17 mouse cellular contexts compared by ENCODE assay signal in genomic region chr10:20505454-20505853, GRCm38 (mm10).
A peak's percentile ranks its signal among the peaks of the same experiment; 100 is the strongest.
DNase-seq lines count a peak whose midpoint lies in the region; ATAC-seq and TF ChIP-seq lines count a peak whose summit lies in the region.
"Had no signal": no experiment of that assay in that cellular context is flagged by ENCODE, and none has a peak within 500 bp of the region (broad histone marks: within the 10 kb centered on the region; RNA-seq: fewer than 3 reads in every experiment).

No protein-coding gene starts in this region.

- peak; percentile 70 for ATAC-seq in lung, postnatal 0 days
- ATAC-seq: forebrain, embryonic 15.5 days; inflammation-experienced regulatory T-cells, adult 6 months; midbrain, embryonic 15.5 days had no signal

- no peak overlapping the region for H3K4me3 ChIP-seq in heart, adult 2 months
- H3K4me3 ChIP-seq in brown adipose tissue, adult 24 weeks (ENCODE audit: insufficient read depth, low read depth, low read length) = no peak overlapping the region
- no peak overlapping the region for H3K4me3 ChIP-seq in lung, postnatal 0 days (ENCODE audit: low read depth, low read length)
- no peak overlapping the region for H3K4me3 ChIP-seq in cerebellum, adult 2 months (replicated peaks; ENCODE audit: insufficient read depth, low read depth, low read length)
- H3K4me3 ChIP-seq: erythroblast, embryonic 14.5 days; forebrain, embryonic 15.5 days; hindbrain, embryonic 10.5 days; left cerebral cortex, adult 2 months; midbrain, embryonic 15.5 days; stomach, embryonic 15.5 days had no signal

- no peaks in the 10 kb centered on the region for H3K79me2 ChIP-seq in heart, adult 2 months (replicated peaks; ENCODE audit: control insufficient read depth, insufficient read depth, low read length)

- TF ChIP-seq POLR2A in heart, adult 2 months (IDR thresholded peaks at IDR 0.05; ENCODE audit: insufficient read depth, low read depth, low read length) = no peak
- no peak for TF ChIP-seq POLR2A in cerebellum, adult 2 months (IDR thresholded peaks at IDR 0.05; ENCODE audit: borderline replicate concordance, insufficient read depth, low read length)

- no peak overlapping the region for H3K4me2 ChIP-seq in lung, postnatal 0 days (replicated peaks; ENCODE audit: low read depth, low read length)
- H3K4me2 ChIP-seq: forebrain, embryonic 15.5 days; midbrain, embryonic 15.5 days; stomach, embryonic 15.5 days had no signal

- DNase-seq in heart, adult 2 months = peak in 1 of 2 experiments; percentile 34
- DNase-seq in heart, postnatal 36 days = no peak
- peak; percentile 75 for DNase-seq in lung, postnatal 0 days (ENCODE audit: low spot score)
- DNase-seq in monocyte, adult 2 months (ENCODE audit: low read depth in 1 of 2, low spot score in 2 of 2) = peak; percentile 19 to 35
- DNase-seq in cerebellum, adult 2 months = no peak
- no peak for DNase-seq in thymus, adult 18-20 months
- DNase-seq: cerebellum, adult 8-10 months; liver; thymus, postnatal 25 days had no signal

- TF ChIP-seq EP300 in heart, adult 2 months (IDR thresholded peaks at IDR 0.05; ENCODE audit: insufficient read depth, low read depth, low read length) = no peak
- TF ChIP-seq EP300 in lung, postnatal 0 days (IDR thresholded peaks at IDR 0.05) = peak; percentile 90

- H3K36me3 ChIP-seq in heart, adult 2 months (ENCODE audit: control insufficient read depth, insufficient read depth, low read length) = peaks cover 4% of the 10 kb centered on the region
- H3K36me3 ChIP-seq in lung, postnatal 0 days (ENCODE audit: insufficient read depth, low read length) = no peaks in the 10 kb centered on the region
- H3K36me3 ChIP-seq: forebrain, embryonic 15.5 days; hindbrain, embryonic 10.5 days; midbrain, embryonic 15.5 days; stomach, embryonic 15.5 days had no signal

- H3K27me3 ChIP-seq in heart, adult 2 months (ENCODE audit: control insufficient read depth, insufficient read depth, low read length) = no peaks in the 10 kb centered on the region
- no peaks in the 10 kb centered on the region for H3K27me3 ChIP-seq in lung, postnatal 0 days (replicated peaks; ENCODE audit: insufficient read depth, low read length)
- no peaks in the 10 kb centered on the region for H3K27me3 ChIP-seq in cerebellum, adult 2 months (ENCODE audit: control insufficient read depth, insufficient read depth, low read length)
- H3K27me3 ChIP-seq: forebrain, embryonic 15.5 days; midbrain, embryonic 15.5 days; stomach, embryonic 15.5 days had no signal

- no peak for TF ChIP-seq CTCF in heart, adult 2 months (IDR thresholded peaks at IDR 0.05)
- no peak for TF ChIP-seq CTCF in lung, postnatal 0 days (IDR thresholded peaks at IDR 0.05)
- no peak for TF ChIP-seq CTCF in cerebellum, adult 2 months (IDR thresholded peaks at IDR 0.05; ENCODE audit: borderline replicate concordance, insufficient read depth, low read depth, low read length)

- H3K9ac ChIP-seq in heart, adult 2 months (ENCODE audit: low read depth, low read length) = no peak overlapping the region
- no peak overlapping the region for H3K9ac ChIP-seq in lung, postnatal 0 days (replicated peaks; ENCODE audit: low read depth)
- H3K9ac ChIP-seq: forebrain, embryonic 15.5 days; midbrain, embryonic 15.5 days; stomach, embryonic 15.5 days had no signal

- no peaks in the 10 kb centered on the region for H3K9me3 ChIP-seq in lung, postnatal 0 days (ENCODE audit: low read length)
- H3K9me3 ChIP-seq: forebrain, embryonic 15.5 days; hindbrain, embryonic 10.5 days; midbrain, embryonic 15.5 days; stomach, embryonic 15.5 days had no signal

- peak overlapping the region; percentile 51; the same call in 1 of the 2 replicates for H3K27ac ChIP-seq in heart, adult 2 months
- peak overlapping the region; percentile 92 for H3K27ac ChIP-seq in brown adipose tissue, adult 24 weeks (replicated peaks; ENCODE audit: low read depth, low read length)
- H3K27ac ChIP-seq in lung, postnatal 0 days (ENCODE audit: low read length) = no peak overlapping the region
- H3K27ac ChIP-seq in cerebellum, adult 2 months (ENCODE audit: insufficient read depth, low read length) = no peak overlapping the region
- H3K27ac ChIP-seq: forebrain, embryonic 15.5 days; hindbrain, embryonic 10.5 days; left cerebral cortex, adult 2 months; midbrain, embryonic 15.5 days; stomach, embryonic 15.5 days had no signal

- intact Hi-C loops in heart, adult 2 months (cut with DNase I) = no loop called here
- intact Hi-C loops in heart, postnatal 36 days (cut with DNase I) = no loop called here

- peaks cover 4% of the 10 kb centered on the region for H3K4me1 ChIP-seq in heart, adult 2 months (ENCODE audit: control insufficient read depth, insufficient read depth, low read length)
- peaks cover 9% of the 10 kb centered on the region; the same call in 1 of the 2 replicates for H3K4me1 ChIP-seq in brown adipose tissue, adult 24 weeks (ENCODE audit: control insufficient read depth, insufficient read depth, insufficient read length, low read length)
- no peaks in the 10 kb centered on the region for H3K4me1 ChIP-seq in lung, postnatal 0 days (ENCODE audit: insufficient read depth, low read depth, low read length)
- no peaks in the 10 kb centered on the region for H3K4me1 ChIP-seq in cerebellum, adult 2 months (ENCODE audit: control insufficient read depth, insufficient read depth, low read length)
- H3K4me1 ChIP-seq: forebrain, embryonic 15.5 days; midbrain, embryonic 15.5 days had no signal

- WGBS in heart, adult 2 months = 77% methylated on average over 10 of the region's 10 CpGs
- WGBS in lung, postnatal 0 days = 65% methylated on average over 10 of the region's 10 CpGs
- WGBS in cerebellum, adult 2 months = 60% methylated on average over 10 of the region's 10 CpGs

Comparison
In these comparisons a context has a peak if more than half of its experiments do, and no peak if none do; other contexts are left out.
1. DNase-seq: peak in lung, postnatal 0 days (single experiment) and monocyte, adult 2 months (2 of 2); none in heart, postnatal 36 days (0 of 2), cerebellum, adult 2 months (0 of 2) and thymus, adult 18-20 months (0 of 2).
2. H3K27ac ChIP-seq: peak in heart, adult 2 months (single experiment) and brown adipose tissue, adult 24 weeks (single experiment); none in lung, postnatal 0 days (single experiment) and cerebellum, adult 2 months (single experiment).